Mouse (Mus musculus): Measurements from ENCODE around the gene Agap3. TPM values are rescaled to one million over a fixed set of nuclear protein-coding genes. Genes with fewer than 3 reads are reported as not detected.
A peak's percentile ranks its signal among the peaks of the same experiment; 100 is the strongest.

Agap3 gene
- polyA plus RNA-seq, 1 experiment from 2014 or later: 30.6 TPM

- no peak for DNase-seq (ENCODE audit: low spot score)
- Histone ChIP-seq H3K27me3 (replicated peaks; ENCODE audit: control insufficient read depth, insufficient read depth, low read length) (peaks cover 8% of the 10 kb centered on the region), H3K9me3 (ENCODE audit: control insufficient read depth, low read length) (no peaks in the 10 kb centered on the region), H3K9ac (ENCODE audit: low read depth, low read length) (no peak overlapping the region), H3K4me1 (replicated peaks; ENCODE audit: control insufficient read depth, insufficient read depth, low read length) (peaks cover 18% of the 10 kb centered on the region), H3K36me3 (ENCODE audit: control insufficient read depth, insufficient read depth, low read length) (peaks cover 12% of the 10 kb centered on the region; the same call in 1 of the 2 replicates), H3K27ac (ENCODE audit: low read depth, low read length) (no peak overlapping the region), H3K4me2 (no peak overlapping the region), H3K4me3 (ENCODE audit: low read depth, low read length) (no peak overlapping the region)
- peak; percentile 56 for ATAC-seq (replicated peaks; ENCODE audit: low FRiP score)
- 19% methylated on average over 2 of the region's 2 CpGs for WGBS
These were observed 53.5 kb downstream of the Agap3 start for GRCm38 (mm10) chr5:24505513-24505912.

GRCm38 (mm10) chr5:24508406-24508805 is 56.4 kb downstream of the Agap3 start:
- Histone ChIP-seq H3K36me3 (ENCODE audit: control insufficient read depth, insufficient read depth, low read length) (no peaks in the 10 kb centered on the region), H3K4me1 (replicated peaks; ENCODE audit: control insufficient read depth, insufficient read depth, low read length) (peaks cover 19% of the 10 kb centered on the region), H3K27me3 (replicated peaks; ENCODE audit: control insufficient read depth, insufficient read depth, low read length) (peaks cover 9% of the 10 kb centered on the region), H3K9ac (ENCODE audit: low read depth, low read length) (no peak overlapping the region), H3K4me3 (ENCODE audit: low read depth, low read length) (no peak overlapping the region), H3K27ac (ENCODE audit: low read depth, low read length) (no peak overlapping the region), H3K4me2 (no peak overlapping the region), H3K9me3 (ENCODE audit: control insufficient read depth, low read length) (no peaks in the 10 kb centered on the region)
- no peak for DNase-seq (ENCODE audit: low spot score)
- WGBS: 86% methylated on average over 7 of the region's 7 CpGs
- ATAC-seq (replicated peaks; ENCODE audit: low FRiP score): no peak

- Histone ChIP-seq H3K27me3 (replicated peaks; ENCODE audit: control insufficient read depth, insufficient read depth, low read length) (peaks cover 2% of the 10 kb centered on the region; the same call in 1 of the 2 replicates), H3K4me2 (no peak overlapping the region), H3K9ac (ENCODE audit: low read depth, low read length) (no peak overlapping the region), H3K4me3 (ENCODE audit: low read depth, low read length) (no peak overlapping the region), H3K4me1 (replicated peaks; ENCODE audit: control insufficient read depth, insufficient read depth, low read length) (peaks cover 6% of the 10 kb centered on the region; the same call in 1 of the 2 replicates), H3K9me3 (ENCODE audit: control insufficient read depth, low read length) (no peaks in the 10 kb centered on the region), H3K27ac (ENCODE audit: low read depth, low read length) (no peak overlapping the region), H3K36me3 (ENCODE audit: control insufficient read depth, insufficient read depth, low read length) (no peaks in the 10 kb centered on the region)
- no peak for DNase-seq (ENCODE audit: low spot score)
- no peak for ATAC-seq (replicated peaks; ENCODE audit: low FRiP score)
- 40% methylated on average over 11 of the region's 11 CpGs for WGBS
These were observed 58.7 kb downstream of the Agap3 start for GRCm38 (mm10) chr5:24510635-24511034.

- Histone ChIP-seq H3K4me2 (no peak overlapping the region), H3K27me3 (replicated peaks; ENCODE audit: control insufficient read depth, insufficient read depth, low read length) (peaks cover 6% of the 10 kb centered on the region; the same call in 1 of the 2 replicates), H3K27ac (ENCODE audit: low read depth, low read length) (no peak overlapping the region), H3K9ac (ENCODE audit: low read depth, low read length) (no peak overlapping the region), H3K36me3 (ENCODE audit: control insufficient read depth, insufficient read depth, low read length) (no peaks in the 10 kb centered on the region), H3K4me1 (replicated peaks; ENCODE audit: control insufficient read depth, insufficient read depth, low read length) (peaks cover 3% of the 10 kb centered on the region; the same call in 1 of the 2 replicates), H3K4me3 (ENCODE audit: low read depth, low read length) (no peak overlapping the region), H3K9me3 (ENCODE audit: control insufficient read depth, low read length) (no peaks in the 10 kb centered on the region)
- ATAC-seq (replicated peaks; ENCODE audit: low FRiP score) (no peak), DNase-seq (ENCODE audit: low spot score) (no peak)
- 41% methylated on average over 8 of the region's 8 CpGs for WGBS
These were observed 60.3 kb downstream of the Agap3 start for GRCm38 (mm10) chr5:24512271-24512670.

GRCm38 (mm10) chr5:24521366-24521765 is 69.4 kb downstream of the Agap3 start:
- no peak overlapping the region for H3K4me2 ChIP-seq
- no peak overlapping the region for H3K9ac ChIP-seq (ENCODE audit: low read depth, low read length)
- WGBS: 60% methylated on average over 8 of the region's 8 CpGs
- H3K4me1 ChIP-seq (replicated peaks; ENCODE audit: control insufficient read depth, insufficient read depth, low read length): peaks cover 4% of the 10 kb centered on the region
- H3K27me3 ChIP-seq (replicated peaks; ENCODE audit: control insufficient read depth, insufficient read depth, low read length): peaks cover 55% of the 10 kb centered on the region
- ATAC-seq (replicated peaks; ENCODE audit: low FRiP score) (no peak), DNase-seq (ENCODE audit: low spot score) (no peak)
- H3K27ac ChIP-seq (ENCODE audit: low read depth, low read length): no peak overlapping the region
- H3K36me3 ChIP-seq (ENCODE audit: control insufficient read depth, insufficient read depth, low read length): no peaks in the 10 kb centered on the region
- no peak overlapping the region for H3K4me3 ChIP-seq (ENCODE audit: low read depth, low read length)
- no peaks in the 10 kb centered on the region for H3K9me3 ChIP-seq (ENCODE audit: control insufficient read depth, low read length)

- peaks cover 11% of the 10 kb centered on the region for H3K4me1 ChIP-seq (replicated peaks; ENCODE audit: control insufficient read depth, insufficient read depth, low read length)
- H3K36me3 ChIP-seq (ENCODE audit: control insufficient read depth, insufficient read depth, low read length): no peaks in the 10 kb centered on the region
- H3K9me3 ChIP-seq (ENCODE audit: control insufficient read depth, low read length): no peaks in the 10 kb centered on the region
- H3K4me3 ChIP-seq (ENCODE audit: low read depth, low read length): no peak overlapping the region
- H3K27me3 ChIP-seq (replicated peaks; ENCODE audit: control insufficient read depth, insufficient read depth, low read length): peaks cover 75% of the 10 kb centered on the region
- WGBS: 51% methylated on average over 8 of the region's 8 CpGs
- no peak overlapping the region for H3K27ac ChIP-seq (ENCODE audit: low read depth, low read length)
- ATAC-seq (replicated peaks; ENCODE audit: low FRiP score) (no peak), DNase-seq (ENCODE audit: low spot score) (no peak)
- no peak overlapping the region for H3K9ac ChIP-seq (ENCODE audit: low read depth, low read length)
- H3K4me2 ChIP-seq: no peak overlapping the region
These were observed 71.8 kb downstream of the Agap3 start for GRCm38 (mm10) chr5:24523806-24524205.

GRCm38 (mm10) chr5:24524522-24524921 is 72.5 kb downstream of the Agap3 start:
- Histone ChIP-seq H3K9me3 (ENCODE audit: control insufficient read depth, low read length) (no peaks in the 10 kb centered on the region), H3K9ac (ENCODE audit: low read depth, low read length) (no peak overlapping the region), H3K36me3 (ENCODE audit: control insufficient read depth, insufficient read depth, low read length) (no peaks in the 10 kb centered on the region), H3K27me3 (replicated peaks; ENCODE audit: control insufficient read depth, insufficient read depth, low read length) (peaks cover 82% of the 10 kb centered on the region), H3K4me1 (replicated peaks; ENCODE audit: control insufficient read depth, insufficient read depth, low read length) (peaks cover 11% of the 10 kb centered on the region), H3K27ac (ENCODE audit: low read depth, low read length) (no peak overlapping the region), H3K4me3 (ENCODE audit: low read depth, low read length) (no peak overlapping the region), H3K4me2 (no peak overlapping the region)
- ATAC-seq (replicated peaks; ENCODE audit: low FRiP score) (no peak), DNase-seq (ENCODE audit: low spot score) (no peak)
- 16% methylated on average over 4 of the region's 4 CpGs for WGBS

GRCm38 (mm10) chr5:24525360-24526189 is 73.6 kb downstream of the Agap3 start:
- H3K27ac ChIP-seq (ENCODE audit: low read depth, low read length): no peak overlapping the region
- H3K4me2 ChIP-seq: peak overlapping the region; percentile 65
- DNase-seq (ENCODE audit: low spot score): no peak
- H3K4me3 ChIP-seq (ENCODE audit: low read depth, low read length): peak overlapping the region; percentile 46; the same call in 1 of the 2 replicates
- no peaks in the 10 kb centered on the region for H3K9me3 ChIP-seq (ENCODE audit: control insufficient read depth, low read length)
- ATAC-seq (replicated peaks; ENCODE audit: low FRiP score): no peak
- no peaks in the 10 kb centered on the region for H3K36me3 ChIP-seq (ENCODE audit: control insufficient read depth, insufficient read depth, low read length)
- H3K9ac ChIP-seq (ENCODE audit: low read depth, low read length): no peak overlapping the region
- peaks cover 89% of the 10 kb centered on the region for H3K27me3 ChIP-seq (replicated peaks; ENCODE audit: control insufficient read depth, insufficient read depth, low read length)
- WGBS: 5% methylated on average over 34 of the region's 34 CpGs
- peaks cover 11% of the 10 kb centered on the region for H3K4me1 ChIP-seq (replicated peaks; ENCODE audit: control insufficient read depth, insufficient read depth, low read length)
